Mouse (Mus musculus) cerebellum, adult 8-10 months (tissue): ENCODE measurements around the gene Rhox4d.
"Not testable (repeated sequence)": the region's sequence is repeated elsewhere in the genome, so short reads cannot be mapped to it uniquely, and the experiment has no call there.

Experiments
- DNase-seq: peaks from one replicate; pipeline ENCODE4 v3.0.0; 2022

The Rhox4d gene

GRCm38 (mm10) chrX:37514059-37514458 is at the start of gene Rhox4d:
TSS of gene Rhox4d (plus strand) at chrX:37514359.
- DNase-seq: not testable (repeated sequence)

- DNase-seq: not testable (repeated sequence)
Observed at GRCm38 (mm10) chrX:37480037-37480436, 34.1 kb upstream of the Rhox4d start, which contains the start of gene Rhox4c. TSS of gene Rhox4c (plus strand) at chrX:37480337.

DNA sequence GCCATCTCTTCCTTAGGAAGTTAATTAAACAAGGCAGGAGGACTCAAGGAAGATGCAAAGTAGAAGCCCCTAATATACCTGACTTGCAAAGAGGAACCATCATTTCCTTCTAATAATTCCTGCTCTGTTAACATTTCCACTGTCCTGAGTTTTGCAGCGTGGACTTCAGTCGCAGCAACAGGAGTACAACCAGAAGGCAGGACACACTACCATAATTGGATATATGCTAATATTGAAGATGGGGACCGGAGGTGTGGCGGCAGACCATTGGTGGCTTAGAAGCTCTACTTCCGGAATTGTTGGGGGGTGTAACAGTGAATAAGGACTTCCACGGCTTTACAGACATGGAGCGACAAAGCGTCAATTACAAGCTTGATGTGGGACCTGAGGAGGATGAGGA is 16.0 kb downstream of the Rhox4d start, which contains the start of gene Rhox2e:
TSS of gene Rhox2e (plus strand) at position 301 of the 400 bp plus-strand sequence.
- not testable (repeated sequence) for DNase-seq

DNA sequence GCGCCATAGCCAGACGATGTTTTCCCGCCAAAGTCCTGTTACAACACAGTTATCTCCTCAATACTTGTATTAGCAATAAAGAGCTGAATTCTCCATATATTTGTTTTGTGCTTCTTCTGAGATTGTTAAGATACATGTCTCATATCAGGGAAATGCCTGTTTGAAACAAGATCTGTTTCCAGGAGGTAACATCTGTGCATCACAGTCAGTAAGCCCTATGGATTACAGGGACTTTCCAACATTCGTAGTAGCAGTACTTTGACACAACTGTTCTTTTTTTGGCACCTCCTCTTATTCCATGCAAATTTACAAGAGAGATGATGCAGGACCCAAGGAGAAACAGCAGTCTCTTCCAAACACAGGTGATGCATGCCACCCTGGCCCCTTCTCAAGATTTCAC is 27.6 kb downstream of the Rhox4d start, which contains the start of gene Rhox3e:
TSS of gene Rhox3e (plus strand) at position 301 of the 400 bp plus-strand sequence.
- DNase-seq: not testable (repeated sequence)

DNA sequence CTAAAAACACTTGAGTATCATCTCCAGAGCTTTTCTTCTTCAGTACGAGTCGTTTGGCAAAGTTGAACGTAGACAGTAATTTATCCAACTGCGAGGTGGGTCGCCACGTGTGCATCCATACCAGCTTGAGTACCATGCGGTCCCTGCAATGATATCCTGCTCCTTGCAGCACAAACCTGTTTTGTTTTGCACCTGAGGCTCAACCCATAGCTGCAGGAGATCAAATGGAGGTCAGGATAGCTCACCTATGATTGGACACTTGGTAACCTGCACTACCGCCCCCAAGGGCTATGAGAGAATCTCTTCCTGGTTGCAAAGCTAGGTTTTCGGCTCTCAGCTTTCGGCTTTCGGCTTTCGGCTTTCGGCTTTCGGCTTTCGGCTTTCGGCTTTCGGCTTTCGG is 43.0 kb downstream of the Rhox4d start, which contains the start of gene Rhox4e:
TSS of gene Rhox4e (plus strand) at position 301 of the 400 bp plus-strand sequence.
- DNase-seq: not testable (repeated sequence)
